Mouse (Mus musculus) Muller cell, postnatal 12 days (primary cell): ENCODE data around the gene Esyt1.
"Not testable (repeated sequence)": the region's sequence is repeated elsewhere in the genome, so short reads cannot be mapped to it uniquely, and the experiment has no call there.

Experiments
- DNase-seq: peaks from one replicate; pipeline ENCODE4 v3.0.0-alpha.2; 2015; ENCODE audit errors: inconsistent ontology term

Gene Esyt1

GRCm38 (mm10) chr10:128525671-128526308 lies at the start of gene Esyt1:
Esyt1 (minus strand) TSS chr10:128525871.
- DNase-seq = peak; percentile 100

- DNase-seq = no peak
Measured at GRCm38 (mm10) chr10:128575063-128575462, 49.4 kb upstream of the Esyt1 start.

- peak; percentile 100 for DNase-seq
Measured at GRCm38 (mm10) chr10:128565788-128566531, 40.3 kb upstream of the Esyt1 start, which contains the start of gene Pa2g4. Pa2g4 (minus strand) TSS chr10:128565987.

GRCm38 (mm10) chr10:128565206-128565787 lies 39.6 kb upstream of the Esyt1 start:
- DNase-seq = peak; percentile 20

GRCm38 (mm10) chr10:128563544-128563943 lies 37.9 kb upstream of the Esyt1 start:
- DNase-seq = no peak

GRCm38 (mm10) chr10:128556963-128557362 lies 31.3 kb upstream of the Esyt1 start:
- DNase-seq = no peak

- DNase-seq = no peak
Measured at GRCm38 (mm10) chr10:128556286-128556685, 30.6 kb upstream of the Esyt1 start.

- not testable (repeated sequence) for DNase-seq
Measured at GRCm38 (mm10) chr10:128555567-128555966, 29.9 kb upstream of the Esyt1 start.

- DNase-seq = not testable (repeated sequence)
Measured at GRCm38 (mm10) chr10:128550144-128550823, 24.6 kb upstream of the Esyt1 start.

- DNase-seq = not testable (repeated sequence)
Measured at GRCm38 (mm10) chr10:128549682-128550057, 24.0 kb upstream of the Esyt1 start.

- peak; percentile 94 for DNase-seq
Measured at GRCm38 (mm10) chr10:128548947-128549681, 23.4 kb upstream of the Esyt1 start, which contains the start of gene Rpl41. Rpl41 (minus strand) TSS chr10:128549305.

- DNase-seq = peak; percentile 37
Measured at GRCm38 (mm10) chr10:128548051-128548791, 22.6 kb upstream of the Esyt1 start.

GRCm38 (mm10) chr10:128547361-128548032 lies 21.8 kb upstream of the Esyt1 start, which contains the start of gene Zc3h10:
Zc3h10 (minus strand) TSS chr10:128547774.
- DNase-seq = peak; percentile 97

- DNase-seq = no peak
Measured at GRCm38 (mm10) chr10:128546787-128547186, 21.1 kb upstream of the Esyt1 start.

GRCm38 (mm10) chr10:128546361-128546760 lies 20.7 kb upstream of the Esyt1 start:
- peak; percentile 66 for DNase-seq

- DNase-seq = no peak
Measured at GRCm38 (mm10) chr10:128545570-128545898, 19.9 kb upstream of the Esyt1 start.

GRCm38 (mm10) chr10:128544674-128545569 lies 19.3 kb upstream of the Esyt1 start:
- DNase-seq = no peak

- DNase-seq = no peak
Measured at GRCm38 (mm10) chr10:128544151-128544657, 18.5 kb upstream of the Esyt1 start.

- no peak for DNase-seq
Measured at GRCm38 (mm10) chr10:128543100-128543499, 17.4 kb upstream of the Esyt1 start.
